Mouse (Mus musculus) lung, embryonic 14.5 days (tissue): Measurements from ENCODE around the gene Eea1. TPM values are rescaled to one million over a fixed set of nuclear protein-coding genes. Genes with fewer than 3 reads are reported as not detected.

Experiments
- ATAC-seq: fragments of 200-750 bp; cut with Nextera tagmentation; 2 replicates; pipeline ENCODE4 v1.8.0; 2017; ENCODE audit warnings: mild to moderate bottlenecking, moderate TSS enrichment, moderate library complexity; ENCODE audit not compliant: insufficient read depth
- DNase-seq: peaks from one replicate; pipeline ENCODE4 v3.0.0-alpha.2; 2015
- H3K27ac ChIP-seq: fragments of 300-500 bp; sonication (generic); 2 replicates; pipeline ENCODE4 v1.5.1; 2014; ENCODE audit warnings: low read depth, mild to moderate bottlenecking, moderate library complexity
- H3K27me3 ChIP-seq: fragments of 300-500 bp; sonication (generic); 2 replicates; pipeline ENCODE4 v1.6.1; 2014; ENCODE audit warnings: low read length, control low read depth; ENCODE audit not compliant: insufficient read depth
- H3K36me3 ChIP-seq: fragments of 300-500 bp; sonication (generic); 2 replicates; pipeline ENCODE4 v1.6.1; 2014; ENCODE audit warnings: control low read depth; ENCODE audit not compliant: insufficient read depth
- H3K4me1 ChIP-seq: fragments of 300-500 bp; sonication (generic); 2 replicates; pipeline ENCODE4 v1.6.1; 2014; ENCODE audit warnings: antibody characterized with exemption, control low read depth; ENCODE audit not compliant: insufficient read depth
- H3K4me2 ChIP-seq: fragments of 300-500 bp; sonication (generic); 2 replicates; pipeline ENCODE4 v1.6.1; 2014; ENCODE audit warnings: mild to moderate bottlenecking
- H3K4me3 ChIP-seq: fragments of 300-500 bp; sonication (generic); 2 replicates; pipeline ENCODE4 v1.5.1; 2014; ENCODE audit warnings: low read depth, low read length
- H3K9ac ChIP-seq: fragments of 300-500 bp; sonication (generic); 2 replicates; pipeline ENCODE4 v1.6.1; 2014
- H3K9me3 ChIP-seq: fragments of 300-500 bp; sonication (generic); 2 replicates; pipeline ENCODE4 v1.6.1; 2016; ENCODE audit warnings: low read depth, low read length, control low read depth
- CTCF ChIP-seq: IDR thresholded peaks from 2 replicates; pipeline ENCODE4 v1.5.1; 2016; ENCODE audit warnings: antibody characterized with exemption, low read depth
- WGBS: fragments of 180-500 bp; shearing (Covaris S2); extraction: QIAGEN DNeasy Blood & Tissue Kit; methylation state at CpG from one replicate; pipeline ENCODE4 v1.1.7; 2014; 5-methylcytosine and 5-hydroxymethylcytosine counted together
- polyA plus RNA-seq: library from polyadenylated mRNA; unstranded; fragments of >200 nt; fragmentation: Nextera tagmentation; extraction: Ambion mirVana; gene quantifications from 2 replicates; pipeline ENCODE4 v1.2.1, GENCODE M21; 2014

Eea1 gene
- polyA plus RNA-seq, 1 experiment from 2014 or later = 22.4 TPM

DNA sequence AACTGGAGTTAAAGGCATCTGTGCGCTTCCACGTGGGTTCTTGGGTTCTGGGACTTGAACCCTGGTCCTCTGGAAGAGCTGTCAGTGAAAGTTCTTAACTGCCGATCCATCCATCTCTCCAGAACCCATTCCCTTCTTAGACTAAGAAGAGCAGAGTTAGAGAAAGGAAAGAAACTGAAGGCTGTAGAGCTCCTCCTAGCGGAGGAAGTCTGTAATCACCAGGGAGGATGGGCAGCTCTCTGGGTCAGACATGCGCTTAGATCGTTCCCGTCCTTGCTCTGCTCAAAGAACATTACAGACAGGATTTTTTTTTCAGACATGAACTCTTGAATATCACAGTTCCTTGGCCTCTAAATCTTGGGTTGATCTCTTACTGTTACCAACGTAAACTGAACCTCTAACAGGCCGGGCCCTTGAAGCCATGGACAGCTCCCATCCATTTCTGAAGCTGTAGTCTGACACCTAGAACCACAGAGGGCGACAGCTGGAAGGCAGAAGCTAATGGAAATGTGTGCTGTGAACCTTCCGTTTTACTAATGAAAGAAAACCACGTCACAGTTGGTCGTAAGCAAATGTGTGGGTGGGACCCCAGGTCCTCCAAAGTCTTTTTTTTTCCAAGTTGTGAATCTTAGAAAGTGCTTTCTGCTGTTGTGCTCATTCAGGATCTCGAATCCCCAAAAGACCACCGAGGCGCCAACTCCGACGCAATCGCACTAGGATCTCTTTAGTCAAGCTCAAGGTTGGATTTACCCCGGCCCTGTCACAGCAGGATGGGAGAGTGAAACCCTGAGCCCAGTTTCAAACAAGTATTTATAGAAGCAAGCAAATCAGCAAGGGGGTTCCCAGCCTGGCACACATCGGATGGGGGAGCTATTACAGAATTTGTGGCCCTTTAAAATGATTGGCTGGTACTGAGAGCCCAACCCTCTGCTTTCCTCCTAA, 140.3 kb downstream of the Eea1 start:
- H3K4me2 ChIP-seq = no peak overlapping the region

DNA sequence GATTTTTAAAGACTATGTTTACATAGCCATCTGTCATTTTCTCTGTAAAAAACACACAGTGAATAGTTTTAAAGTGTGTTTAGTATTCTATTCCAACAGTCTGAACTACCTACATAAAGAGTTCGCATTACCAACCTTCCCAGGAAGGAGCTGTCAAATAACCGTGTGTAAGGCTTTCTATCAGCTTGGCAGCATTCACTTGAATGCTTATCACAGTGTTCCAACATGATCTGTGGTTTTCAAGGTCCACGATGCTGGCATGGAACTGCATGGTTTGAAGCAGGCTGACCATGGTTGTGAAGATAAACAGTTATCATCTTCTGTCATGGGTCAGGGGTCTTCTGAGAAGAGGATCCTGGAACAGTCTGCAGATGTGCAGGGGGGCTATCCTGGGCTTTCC, 141.8 kb downstream of the Eea1 start:
- 65% methylated on average over 3 of the region's 3 CpGs for WGBS
- no peaks in the 10 kb centered on the region for H3K4me1 ChIP-seq
- TF ChIP-seq CTCF = no peak
- no peak overlapping the region for H3K27ac ChIP-seq
- no peaks in the 10 kb centered on the region for H3K36me3 ChIP-seq
- H3K9ac ChIP-seq = no peak overlapping the region
- no peak for ATAC-seq
- H3K4me3 ChIP-seq = no peak overlapping the region
- no peak for DNase-seq
- H3K9me3 ChIP-seq = no peaks in the 10 kb centered on the region
- H3K27me3 ChIP-seq = no peaks in the 10 kb centered on the region
- H3K4me2 ChIP-seq = no peak overlapping the region

More for the DNA sequence above, 140.3 kb downstream of the Eea1 start:
- DNase-seq (peak; percentile 72), ATAC-seq (no peak)
- 55% methylated on average over 21 of the region's 21 CpGs for WGBS
- Histone ChIP-seq H3K4me1 (no peaks in the 10 kb centered on the region), H3K36me3 (no peaks in the 10 kb centered on the region), H3K4me3 (no peak overlapping the region), H3K9me3 (no peaks in the 10 kb centered on the region), H3K27ac (no peak overlapping the region), H3K27me3 (no peaks in the 10 kb centered on the region), H3K9ac (no peak overlapping the region)
- TF ChIP-seq CTCF = peak; percentile 71

DNA sequence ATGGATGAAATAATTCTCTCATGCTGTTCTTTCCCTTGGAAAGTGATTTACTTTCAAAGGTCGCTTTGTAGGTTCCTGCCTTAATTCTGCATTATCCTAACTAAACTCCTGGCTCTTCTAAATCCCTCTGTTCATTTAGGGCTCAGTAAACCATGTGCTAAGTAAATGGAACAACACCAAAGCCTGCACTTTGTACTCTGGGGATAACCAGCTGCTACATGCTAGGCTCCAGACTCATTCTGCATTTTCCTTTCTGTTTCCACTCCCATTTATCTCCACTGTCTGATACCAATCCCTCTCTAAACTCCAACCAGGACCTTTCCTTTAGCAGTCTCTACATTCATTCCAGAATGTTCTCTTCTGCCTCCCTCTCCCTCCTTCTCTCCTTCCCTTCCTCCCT, 149.3 kb downstream of the Eea1 start:
- 65% methylated on average over 1 of the region's 1 CpGs for WGBS
- no peak overlapping the region for H3K9ac ChIP-seq
- H3K9me3 ChIP-seq = no peaks in the 10 kb centered on the region
- no peak for ATAC-seq
- no peak overlapping the region for H3K4me3 ChIP-seq
- no peaks in the 10 kb centered on the region for H3K36me3 ChIP-seq
- DNase-seq = no peak
- H3K27me3 ChIP-seq = no peaks in the 10 kb centered on the region
- no peaks in the 10 kb centered on the region for H3K4me1 ChIP-seq
- H3K27ac ChIP-seq = no peak overlapping the region
- no peak overlapping the region for H3K4me2 ChIP-seq
- TF ChIP-seq CTCF = no peak

DNA sequence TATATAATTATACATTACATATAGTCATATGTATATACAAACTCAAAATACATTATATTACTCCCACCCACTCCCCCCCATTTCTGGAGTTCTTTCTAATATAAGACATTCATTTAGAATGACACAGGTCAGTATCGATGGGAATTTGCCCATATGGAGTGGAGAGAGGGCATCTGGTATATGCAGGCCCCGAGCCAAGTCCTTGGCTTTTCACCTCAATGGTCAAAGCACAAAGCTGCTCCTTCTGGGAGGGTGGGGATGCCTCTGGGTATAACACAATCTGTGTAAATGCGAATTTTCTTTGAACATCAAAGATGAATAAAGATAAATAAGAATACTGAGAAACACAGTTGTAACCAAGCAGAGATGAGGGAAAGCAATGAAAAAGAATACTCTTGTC, 149.9 kb downstream of the Eea1 start:
- Histone ChIP-seq H3K36me3 (no peaks in the 10 kb centered on the region), H3K27ac (no peak overlapping the region), H3K9me3 (no peaks in the 10 kb centered on the region), H3K27me3 (no peaks in the 10 kb centered on the region), H3K4me2 (no peak overlapping the region), H3K4me1 (no peaks in the 10 kb centered on the region), H3K4me3 (no peak overlapping the region), H3K9ac (no peak overlapping the region)
- ATAC-seq (no peak), DNase-seq (no peak)
- WGBS = 79% methylated on average over 3 of the region's 3 CpGs
- TF ChIP-seq CTCF = no peak

DNA sequence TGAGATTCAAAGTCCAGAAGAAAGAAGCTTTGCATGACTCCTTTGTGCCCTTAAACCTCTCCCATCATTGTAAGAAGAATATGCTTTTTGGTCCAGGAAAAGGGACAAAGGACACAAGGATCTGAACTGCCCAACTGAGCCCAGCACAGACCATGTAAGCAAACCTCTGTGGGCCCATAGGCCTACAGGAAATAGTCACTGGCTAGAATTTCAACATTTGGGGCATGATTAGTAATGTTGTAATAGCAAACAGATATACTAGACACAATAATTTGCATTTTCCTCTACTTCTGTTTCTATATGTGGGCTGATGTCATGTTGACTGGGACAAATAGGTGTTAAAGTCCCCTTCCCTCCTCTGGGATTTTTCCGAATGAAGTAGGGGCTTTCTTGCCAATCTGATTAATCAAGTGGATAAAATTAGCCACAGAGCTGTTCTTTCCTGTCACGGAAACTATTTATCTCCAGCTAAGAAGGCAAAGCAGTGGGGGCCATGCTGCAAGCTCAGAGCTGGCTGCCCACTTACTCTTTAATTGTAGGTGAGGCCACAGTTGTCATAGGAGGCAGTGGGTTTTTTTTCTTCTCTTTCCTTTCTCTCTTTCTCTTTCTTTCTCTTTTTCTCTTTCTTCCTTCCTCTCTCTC, 153.6 kb downstream of the Eea1 start:
- WGBS = 44% methylated on average over 2 of the region's 2 CpGs
- DNase-seq = no peak

DNA sequence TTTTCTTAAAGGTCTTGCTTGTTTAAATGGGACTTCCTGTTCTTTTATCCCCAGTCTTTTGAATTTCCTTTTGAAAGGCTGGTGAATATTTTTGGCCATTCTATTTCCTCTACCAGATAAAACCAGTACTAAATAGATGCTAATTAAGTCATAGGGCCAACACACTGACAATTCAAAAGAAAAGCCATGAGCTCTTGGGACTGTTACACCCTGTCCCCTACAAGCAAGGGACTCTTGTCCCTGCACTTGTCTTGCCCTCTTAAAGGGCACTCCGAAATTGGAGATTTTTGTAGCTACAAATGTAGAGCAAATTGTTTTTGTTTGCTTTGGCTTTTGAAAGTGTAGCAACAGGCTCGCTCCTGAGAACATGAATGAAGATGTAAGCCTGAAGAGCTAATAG, 154.1 kb downstream of the Eea1 start:
- no peaks in the 10 kb centered on the region for H3K4me1 ChIP-seq
- no peaks in the 10 kb centered on the region for H3K9me3 ChIP-seq
- ATAC-seq = no peak
- H3K27ac ChIP-seq = no peak overlapping the region
- no peak for DNase-seq
- no peaks in the 10 kb centered on the region for H3K36me3 ChIP-seq
- H3K4me2 ChIP-seq = no peak overlapping the region
- no peaks in the 10 kb centered on the region for H3K27me3 ChIP-seq
- no peak overlapping the region for H3K9ac ChIP-seq
- no peak for TF ChIP-seq CTCF
- 62% methylated on average over 2 of the region's 2 CpGs for WGBS
- H3K4me3 ChIP-seq = no peak overlapping the region

More for the DNA sequence above, 153.6 kb downstream of the Eea1 start:
- TF ChIP-seq CTCF = no peak
- no peak for ATAC-seq
- Histone ChIP-seq H3K9me3 (no peaks in the 10 kb centered on the region), H3K27me3 (no peaks in the 10 kb centered on the region), H3K4me2 (no peak overlapping the region), H3K4me1 (no peaks in the 10 kb centered on the region), H3K36me3 (no peaks in the 10 kb centered on the region), H3K9ac (no peak overlapping the region), H3K4me3 (no peak overlapping the region), H3K27ac (no peak overlapping the region)

Other genes starting within 250 kb of the Eea1 start
- not detected in 2 replicates for gene Gm33543, start 97.7 kb upstream of the Eea1 start, polyA plus RNA-seq
- not detected in 2 replicates for gene Gm5426, start 196.0 kb downstream of the Eea1 start, polyA plus RNA-seq